Comparison of ENCODE assay signal across 23 mouse cellular contexts in the genomic region with DNA sequence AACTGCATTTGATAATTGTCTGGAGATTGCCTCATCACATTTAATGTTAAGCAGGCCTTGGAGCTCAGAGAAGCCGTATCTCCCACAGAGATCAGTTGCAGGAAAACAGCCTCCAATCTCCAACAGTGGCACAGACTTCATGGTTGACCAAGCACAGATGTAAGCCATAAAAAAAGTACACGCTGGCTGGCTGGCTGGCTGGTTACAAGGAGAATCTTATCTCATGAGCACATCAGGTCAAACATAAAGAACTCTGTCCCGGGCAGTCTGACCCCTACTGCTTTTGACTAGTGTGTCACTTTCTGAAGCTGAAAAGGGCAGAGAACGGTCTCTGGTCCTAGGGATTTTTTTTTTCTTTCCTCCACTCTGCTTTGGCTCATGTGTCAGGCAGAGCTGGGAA. TPM values are rescaled to one million over a fixed set of nuclear protein-coding genes. Genes with fewer than 3 reads are reported as not detected.
DNase-seq lines count a peak whose midpoint lies in the region; ATAC-seq and TF ChIP-seq lines count a peak whose summit lies in the region.
"Had no signal": no experiment of that assay in that cellular context is flagged by ENCODE, and none has a peak within 500 bp of the region (broad histone marks: within the 10 kb centered on the region; RNA-seq: fewer than 3 reads in every experiment).

No protein-coding gene starts in this region.

- DNase-seq in heart, adult 11 months, result peak; percentile 74
- DNase-seq in heart, adult 2 months, result no peak
- DNase-seq in embryo, embryonic 10 days (ENCODE audit: low spot score), result peak; percentile 28
- DNase-seq in kidney, postnatal 25 days, result peak; percentile 23 to 50
- DNase-seq in lung, postnatal 25 days (ENCODE audit: low spot score), result no peak
- DNase-seq in cerebellum, adult 11 months, result no peak
- DNase-seq in gastrocnemius, adult 18-20 months (ENCODE audit: low spot score), result no peak
- DNase-seq: adrenal gland, postnatal 25 days; cerebellum, adult 9-10 months; gastrocnemius, adult 2 months; heart, postnatal 4 days; liver had no signal

- H3K4me1 ChIP-seq in heart, adult 2 months (ENCODE audit: control insufficient read depth, insufficient read depth, low read length), result no peaks in the 10 kb centered on the region; the same call in 1 of the 2 replicates
- peaks cover 5% of the 10 kb centered on the region; the same call in 1 of the 2 replicates for H3K4me1 ChIP-seq in kidney, embryonic 14.5 days (ENCODE audit: control insufficient read depth, insufficient read depth, low read length)
- H3K4me1 ChIP-seq: embryonic facial prominence, embryonic 12.5 days; forebrain, embryonic 12.5 days; heart, embryonic 10.5 days; liver, embryonic 15.5 days had no signal

- no peaks in the 10 kb centered on the region for H3K9me3 ChIP-seq in kidney, embryonic 14.5 days (ENCODE audit: control insufficient read depth, low read length)
- H3K9me3 ChIP-seq: embryonic facial prominence, embryonic 12.5 days; forebrain, embryonic 12.5 days; heart, embryonic 10.5 days; limb, embryonic 10.5 days; liver, embryonic 15.5 days; midbrain, embryonic 10.5 days had no signal

- H3K27me3 ChIP-seq in heart, adult 2 months (ENCODE audit: control insufficient read depth, insufficient read depth, low read length), result no peaks in the 10 kb centered on the region
- no peaks in the 10 kb centered on the region for H3K27me3 ChIP-seq in kidney, embryonic 14.5 days (ENCODE audit: control insufficient read depth, insufficient read depth, low read length)
- H3K27me3 ChIP-seq: embryonic facial prominence, embryonic 12.5 days; forebrain, embryonic 12.5 days; liver, embryonic 15.5 days had no signal

- H3K27ac ChIP-seq in heart, adult 2 months, result no peak overlapping the region
- no peak overlapping the region for H3K27ac ChIP-seq in kidney, embryonic 14.5 days (ENCODE audit: low read depth, low read length)
- H3K27ac ChIP-seq: embryonic facial prominence, embryonic 12.5 days; forebrain, embryonic 12.5 days; gastrocnemius, adult 2 months; heart, embryonic 10.5 days; hindbrain, embryonic 14.5 days; limb, embryonic 10.5 days; liver, embryonic 15.5 days; midbrain, embryonic 10.5 days had no signal

- peak; percentile 80; the same call in 1 of the 2 replicates for ATAC-seq in kidney, embryonic 14.5 days (ENCODE audit: low FRiP score, low TSS enrichment)
- ATAC-seq: inflammation-experienced regulatory T-cells, adult 6 months; midbrain, embryonic 16.5 days had no signal

- H3K36me3 ChIP-seq in heart, adult 2 months (ENCODE audit: control insufficient read depth, insufficient read depth, low read length), result no peaks in the 10 kb centered on the region
- no peaks in the 10 kb centered on the region for H3K36me3 ChIP-seq in kidney, embryonic 14.5 days (ENCODE audit: control insufficient read depth, insufficient read depth, low read length)
- H3K36me3 ChIP-seq: embryonic facial prominence, embryonic 12.5 days; forebrain, embryonic 12.5 days; heart, embryonic 10.5 days; limb, embryonic 10.5 days; liver, embryonic 15.5 days; midbrain, embryonic 10.5 days had no signal

- no peaks in the 10 kb centered on the region for H3K79me2 ChIP-seq in heart, adult 2 months (replicated peaks; ENCODE audit: control insufficient read depth, insufficient read depth, low read length)

- intact Hi-C loops in heart, adult 2 months (cut with DNase I), result no loop called here

- H3K4me3 ChIP-seq in heart, adult 2 months, result no peak overlapping the region
- H3K4me3 ChIP-seq in kidney, embryonic 14.5 days (ENCODE audit: low read length), result no peak overlapping the region
- H3K4me3 ChIP-seq: embryonic facial prominence, embryonic 12.5 days; erythroblast, embryonic 14.5 days; forebrain, embryonic 12.5 days; gastrocnemius, adult 2 months; heart, embryonic 10.5 days; limb, embryonic 10.5 days; liver, embryonic 15.5 days; midbrain, embryonic 10.5 days had no signal

- TF ChIP-seq EP300 in heart, adult 2 months (IDR thresholded peaks at IDR 0.05; ENCODE audit: insufficient read depth, low read depth, low read length), result no peak

- H3K9ac ChIP-seq in heart, adult 2 months (ENCODE audit: low read depth, low read length), result no peak overlapping the region
- H3K9ac ChIP-seq in kidney, embryonic 14.5 days (ENCODE audit: low read depth, low read length), result no peak overlapping the region
- H3K9ac ChIP-seq: embryonic facial prominence, embryonic 12.5 days; forebrain, embryonic 12.5 days; hindbrain, embryonic 14.5 days; liver, embryonic 15.5 days had no signal

- 55% methylated on average over 4 of the region's 4 CpGs for WGBS in heart, adult 2 months
- WGBS in kidney, embryonic 14.5 days, result 11% methylated on average over 4 of the region's 4 CpGs

- TF ChIP-seq CTCF in heart, adult 2 months (IDR thresholded peaks at IDR 0.05), result no peak

- H3K4me2 ChIP-seq in kidney, embryonic 14.5 days (replicated peaks; ENCODE audit: low read depth, low read length), result no peak overlapping the region
- H3K4me2 ChIP-seq: embryonic facial prominence, embryonic 12.5 days; forebrain, embryonic 12.5 days; hindbrain, embryonic 14.5 days; liver, embryonic 15.5 days had no signal

- TF ChIP-seq POLR2A in heart, adult 2 months (IDR thresholded peaks at IDR 0.05; ENCODE audit: insufficient read depth, low read depth, low read length), result no peak

RNA-seq across cellular contexts. Expression of gene Esr1, which starts 52.3 kb away (rescaled TPM):
- total RNA-seq in heart, adult 2 months (2021), result 1 to 10 TPM in 1 of 2 experiments, under 1 TPM in 1; 0.70 to 1.0 TPM
- 0.88 and 1.7 TPM in 2 replicates for polyA plus RNA-seq in heart, adult 2 months (2012; rRNA removed)
- 1.0 and 2.1 TPM in 2 replicates for polyA plus RNA-seq in kidney, embryonic 14.5 days (2014; fragmentation: Nextera tagmentation; extraction: Ambion mirVana)
- total RNA-seq in gastrocnemius, adult 18-20 months (2021), result 10 to 100 TPM; 35.4 to 45.9 TPM
- polyA plus RNA-seq: midbrain, embryonic 10.5 days had no signal

Comparison
In these comparisons a context has a peak if more than half of its experiments do, and no peak if none do; other contexts are left out.
1. DNase-seq: peak in heart, adult 11 months (single experiment), embryo, embryonic 10 days (single experiment) and kidney, postnatal 25 days (2 of 2); none in heart, adult 2 months (0 of 2), lung, postnatal 25 days (single experiment), cerebellum, adult 11 months (single experiment) and gastrocnemius, adult 18-20 months (single experiment).
2. RNA of gene Esr1, which starts 52.3 kb away (total RNA-seq): 35.4 to 45.9 TPM in gastrocnemius, adult 18-20 months; 0.70 to 1.0 TPM in heart, adult 2 months; every median in the first group is over 10 times any median in the second.